Mouse (Mus musculus): ENCODE measurements around the gene Sesn1.

The Sesn1 gene

DNA sequence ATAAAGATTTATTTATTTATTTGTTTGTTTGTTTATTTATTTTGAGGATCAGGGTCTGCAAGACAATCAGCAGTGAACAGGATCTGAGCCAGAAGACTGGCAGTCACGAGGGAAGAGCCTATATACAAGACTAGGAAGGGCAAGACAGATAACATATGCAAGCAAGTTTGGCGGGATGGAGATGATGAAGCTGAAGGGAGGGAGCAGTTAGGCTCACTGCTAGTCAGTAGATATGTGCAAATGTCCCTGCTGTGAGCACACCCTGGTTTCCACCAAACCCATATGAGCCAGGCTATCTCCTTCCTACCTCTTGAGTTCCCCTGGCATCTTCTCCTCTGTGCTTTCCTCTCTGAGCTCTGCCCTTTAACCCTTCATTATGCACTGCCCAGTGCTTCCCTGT is 61.8 kb downstream of the Sesn1 start:
- DNase-seq = no peak

DNA sequence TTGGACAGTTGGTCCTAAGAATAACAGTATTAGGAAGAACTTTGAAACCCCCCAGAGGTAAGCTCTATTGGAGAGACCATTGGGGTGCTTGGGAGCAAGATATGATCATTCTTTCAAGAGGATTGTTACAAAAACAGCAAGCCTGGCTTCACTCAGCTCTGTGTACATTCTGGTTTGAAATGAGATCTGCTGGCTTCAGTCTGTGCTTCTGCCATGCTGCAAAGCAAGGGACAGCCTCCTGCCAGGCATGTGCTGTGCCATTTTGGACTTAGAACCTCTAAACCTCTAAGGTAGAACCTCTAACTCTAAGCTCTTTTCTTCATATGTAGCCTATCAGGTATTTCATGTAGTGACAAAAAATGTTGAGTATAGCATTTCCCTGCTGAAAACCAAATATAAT is 65.9 kb downstream of the Sesn1 start:
- no peak for DNase-seq

DNA sequence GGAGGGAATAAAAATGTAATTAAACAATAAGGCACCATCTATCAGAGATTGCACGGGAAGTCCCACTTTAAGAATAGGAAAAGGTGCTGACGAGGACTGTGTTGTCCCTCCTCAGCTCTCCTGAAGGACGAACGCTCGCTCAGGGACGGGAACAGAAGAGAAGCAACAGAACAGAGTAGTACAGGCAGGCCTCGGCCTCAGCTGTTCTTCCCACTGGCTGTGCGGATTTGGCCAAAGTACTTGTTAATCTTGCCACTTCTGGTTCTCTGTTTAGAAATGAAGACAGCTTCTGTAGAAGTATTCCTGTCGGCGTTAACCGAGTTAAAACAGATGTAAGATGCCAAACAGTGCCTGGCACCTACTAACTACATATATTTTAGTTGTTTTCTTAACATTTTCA is 68.6 kb downstream of the Sesn1 start:
- DNase-seq = no peak

DNA sequence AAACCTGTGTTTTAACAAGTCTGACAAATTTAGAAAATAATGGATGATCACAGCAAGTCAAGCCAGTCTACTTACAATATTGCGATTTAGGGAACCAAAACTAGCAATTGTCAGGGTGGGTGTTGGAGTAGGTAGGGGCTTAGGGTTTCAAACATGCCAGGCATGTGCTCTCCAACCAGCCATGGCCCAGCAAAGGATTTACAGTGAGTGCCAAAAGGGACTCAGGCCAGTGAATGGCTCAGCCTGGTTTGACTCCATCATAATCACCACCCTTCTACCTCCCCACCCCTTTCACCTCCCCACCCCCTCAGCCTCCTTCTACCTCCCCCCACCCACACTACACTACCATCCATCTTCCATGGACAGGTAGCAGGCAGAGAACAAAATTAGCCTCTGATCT is 69.9 kb downstream of the Sesn1 start:
- no peak for DNase-seq

DNA sequence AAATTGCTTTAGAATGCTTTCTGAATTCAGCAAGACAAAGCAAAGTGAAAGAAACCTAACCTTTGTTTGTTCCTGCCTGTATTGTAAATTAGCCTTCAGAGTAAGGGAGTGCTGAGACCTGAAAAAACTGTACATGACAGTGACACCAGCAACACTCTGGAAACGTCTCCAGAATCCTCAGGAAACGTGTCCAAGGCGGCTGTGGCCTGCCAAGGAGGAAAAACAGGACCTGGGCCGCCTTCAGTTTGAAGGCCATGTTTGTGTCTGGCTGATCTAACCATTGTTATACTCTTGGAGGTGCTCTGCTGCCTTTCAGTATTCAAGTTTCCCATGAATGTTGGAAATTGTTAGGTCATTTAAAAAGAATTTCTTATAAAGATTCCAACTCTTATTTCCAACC is 70.5 kb downstream of the Sesn1 start:
- no peak for DNase-seq

DNA sequence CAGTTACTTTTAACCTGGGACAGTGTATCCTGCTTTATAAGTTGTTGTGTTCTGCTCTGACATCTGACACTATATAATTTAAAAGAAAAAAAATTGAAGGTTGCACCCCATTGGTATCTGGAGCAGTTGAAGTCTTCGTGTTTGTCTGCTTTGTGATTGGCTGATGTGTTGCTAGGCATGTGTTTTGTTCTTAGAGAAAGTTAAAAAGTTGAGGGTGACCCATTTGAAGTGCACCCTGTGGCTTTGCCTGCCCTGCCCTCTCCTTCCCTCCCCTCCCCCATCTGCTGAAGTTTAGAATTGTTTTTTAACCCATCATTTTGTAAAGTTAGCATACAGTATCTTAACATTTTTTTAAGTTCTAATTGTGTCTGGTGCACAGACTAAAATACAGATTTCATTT is 71.0 kb downstream of the Sesn1 start:
- no peak for DNase-seq

DNA sequence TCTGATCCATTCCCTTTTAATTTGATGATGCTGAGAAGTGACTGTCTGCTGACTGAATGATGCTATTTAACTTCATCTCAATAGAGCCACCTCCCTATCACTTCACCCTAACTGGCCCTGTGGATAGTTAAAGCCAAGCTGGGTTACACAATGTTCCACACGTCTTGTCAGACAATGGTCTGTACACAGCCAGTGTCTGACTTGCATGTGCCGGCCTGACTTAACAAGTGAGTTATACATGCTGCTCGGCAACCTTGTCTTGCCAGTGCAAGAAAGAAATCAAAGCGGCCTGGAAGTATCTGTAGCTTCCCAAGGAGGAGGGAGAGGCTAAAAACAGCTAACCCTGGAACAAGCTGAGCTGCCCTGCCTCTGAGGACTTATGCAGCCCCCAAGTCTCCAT is 71.7 kb downstream of the Sesn1 start:
- no peak for DNase-seq

DNA sequence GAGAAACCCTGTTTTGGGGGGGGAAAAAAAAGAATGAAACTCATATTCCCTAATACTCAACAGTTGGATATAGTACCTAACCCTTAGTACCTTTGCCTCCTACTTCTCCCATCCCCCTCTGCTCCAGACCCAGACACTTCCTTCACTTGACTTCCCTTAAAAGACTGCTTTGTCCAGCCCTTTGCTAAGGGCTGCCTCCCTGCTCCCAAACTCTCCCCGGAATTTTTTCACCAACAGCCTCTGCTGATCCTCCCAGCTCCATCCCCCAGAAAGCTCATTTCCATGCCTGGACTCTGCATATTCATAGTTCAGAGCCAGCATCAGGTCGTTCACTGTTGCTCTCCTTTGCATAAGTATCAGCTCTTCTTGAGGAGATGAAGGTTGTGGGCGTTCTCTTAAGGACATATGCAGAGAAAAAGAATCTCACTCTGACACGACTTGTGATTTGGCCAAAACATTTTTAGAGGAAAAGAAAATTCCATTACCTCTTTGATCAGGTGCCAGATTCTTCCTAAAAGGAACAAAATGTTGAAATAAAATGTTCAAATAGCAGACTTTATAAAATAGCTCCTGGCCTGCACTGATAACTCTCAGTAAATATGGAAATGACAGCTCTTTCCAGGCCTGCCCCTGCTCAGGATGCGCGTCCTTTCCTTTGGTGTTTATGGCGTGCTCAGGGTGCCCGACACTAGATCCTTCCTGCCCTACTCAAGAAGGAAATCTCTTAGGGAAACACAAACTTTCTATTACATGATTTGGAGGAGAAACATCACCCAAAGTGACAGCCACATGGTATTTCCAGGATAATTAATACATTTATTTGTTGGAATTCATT is 74.2 kb downstream of the Sesn1 start:
- DNase-seq = no peak

DNA sequence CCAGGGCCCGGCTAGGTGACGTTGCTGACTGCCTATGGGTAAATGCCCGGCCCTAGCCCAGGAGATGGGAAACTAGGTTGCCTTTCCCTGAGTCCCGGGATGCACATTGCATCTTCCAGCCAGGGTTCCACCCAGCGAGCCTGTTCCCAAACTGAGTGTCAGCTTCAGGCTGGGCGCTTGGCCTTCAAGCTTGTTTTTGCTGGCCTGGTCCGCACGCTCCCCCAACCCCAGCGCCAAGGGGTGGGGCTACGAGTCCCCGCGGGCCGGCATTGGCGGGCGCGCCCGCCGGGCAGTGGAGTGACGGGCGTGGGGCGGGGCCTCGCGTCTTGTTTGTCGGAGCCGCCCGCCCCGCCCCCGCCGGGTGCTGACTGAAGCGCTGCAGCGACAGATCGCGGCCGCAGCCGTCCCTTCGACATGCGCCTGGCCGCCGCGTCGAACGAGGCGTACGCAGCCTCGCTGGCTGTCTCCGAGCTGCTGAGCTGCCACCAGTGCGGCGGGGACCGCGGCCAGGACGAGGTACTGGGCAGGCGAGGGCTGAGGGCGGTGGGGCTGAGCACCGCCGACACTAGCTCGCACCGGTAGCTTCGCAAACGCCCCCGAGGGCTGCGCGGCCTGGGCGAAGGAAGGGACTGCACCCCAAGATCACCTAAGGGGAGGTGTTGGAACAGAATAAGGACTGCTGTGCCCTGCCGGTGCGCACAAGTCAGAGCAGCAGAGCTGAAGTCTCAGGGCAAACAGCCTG is 77.5 kb downstream of the Sesn1 start:
- peak; percentile 100 for DNase-seq

DNA sequence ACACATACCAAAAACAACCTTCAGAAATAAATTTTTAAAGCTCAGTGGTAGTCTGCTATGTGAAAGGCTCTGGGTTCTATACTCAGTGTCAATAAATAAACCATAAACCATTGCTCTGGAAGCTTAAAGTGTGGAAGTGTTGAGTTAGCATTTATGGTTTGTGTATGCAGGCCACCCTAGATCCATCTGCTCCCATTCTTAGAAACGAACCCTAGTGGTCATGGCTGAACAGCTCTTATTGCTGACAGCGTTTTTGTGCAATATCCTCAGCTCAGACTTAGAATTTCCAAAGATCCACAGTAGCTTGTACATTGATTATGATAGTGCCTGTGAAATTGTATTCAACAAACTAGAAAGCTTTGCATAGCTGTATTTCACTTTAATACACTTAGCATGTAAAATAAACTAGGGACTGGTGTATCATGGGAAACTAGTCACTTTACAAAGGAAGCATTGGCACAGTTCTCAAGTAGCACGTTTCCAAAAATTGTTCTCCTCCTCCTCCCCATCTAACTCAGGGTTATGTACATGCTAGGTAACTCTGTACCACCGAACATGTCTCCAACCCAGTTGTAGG is 78.7 kb downstream of the Sesn1 start:
- DNase-seq = peak; percentile 34

DNA sequence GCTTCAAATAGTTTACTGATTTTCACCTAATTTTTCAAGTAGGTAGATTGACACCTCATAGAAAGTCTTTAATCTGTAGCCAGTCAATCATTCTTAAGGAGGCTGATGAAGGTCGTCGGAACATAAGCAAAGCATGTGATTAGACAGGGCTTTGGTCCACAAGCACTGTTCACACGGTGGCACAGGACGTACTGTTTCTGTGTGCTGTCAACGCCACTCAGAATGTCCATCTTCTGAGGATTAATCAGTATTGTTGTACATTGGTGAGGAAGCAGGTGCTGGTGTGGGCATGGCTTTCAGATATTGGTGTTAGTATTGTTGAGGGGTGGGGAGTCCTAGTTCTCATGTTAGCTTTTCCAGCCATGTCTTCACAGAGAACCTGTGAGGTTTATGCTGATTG is 79.8 kb downstream of the Sesn1 start:
- DNase-seq = no peak

DNA sequence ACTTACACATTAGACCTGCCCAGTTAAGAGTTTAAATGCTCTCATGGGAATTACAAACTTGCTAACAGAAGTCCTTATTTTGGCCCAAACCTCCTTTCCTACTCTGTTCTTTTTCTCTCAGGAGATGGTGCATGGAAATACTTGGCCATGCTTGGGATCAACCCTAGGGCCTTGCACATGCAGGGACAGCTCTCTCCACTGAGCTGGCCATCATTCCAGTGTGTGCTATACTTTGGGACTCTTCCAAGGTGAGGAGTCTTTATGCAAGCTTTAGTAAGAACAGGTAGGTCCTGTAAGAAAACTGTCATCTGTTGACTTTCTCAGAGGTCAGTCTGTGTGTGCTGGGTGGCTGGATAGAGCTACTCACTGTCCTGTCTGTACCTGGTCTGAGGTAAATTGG is 80.8 kb downstream of the Sesn1 start:
- DNase-seq = no peak

DNA sequence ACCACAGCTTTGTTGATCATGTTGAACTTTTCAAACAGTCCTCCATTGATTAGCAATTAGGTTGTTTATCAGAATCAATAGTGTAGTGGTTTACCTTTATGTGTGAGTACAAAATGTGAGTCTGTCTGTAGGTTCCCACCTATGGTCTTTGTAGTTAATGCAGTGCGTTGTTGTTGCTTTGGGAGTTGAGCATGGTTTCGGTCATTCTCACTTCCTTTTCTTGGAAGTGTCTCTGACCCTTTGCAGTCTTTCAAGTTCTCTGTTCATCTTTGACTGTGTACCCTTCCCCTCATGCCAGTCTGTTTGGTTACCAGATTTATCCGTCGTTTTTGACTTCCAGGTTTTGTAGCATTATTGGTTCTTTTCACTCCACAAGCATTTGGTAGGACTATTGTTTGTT is 81.6 kb downstream of the Sesn1 start:
- no peak for DNase-seq

DNA sequence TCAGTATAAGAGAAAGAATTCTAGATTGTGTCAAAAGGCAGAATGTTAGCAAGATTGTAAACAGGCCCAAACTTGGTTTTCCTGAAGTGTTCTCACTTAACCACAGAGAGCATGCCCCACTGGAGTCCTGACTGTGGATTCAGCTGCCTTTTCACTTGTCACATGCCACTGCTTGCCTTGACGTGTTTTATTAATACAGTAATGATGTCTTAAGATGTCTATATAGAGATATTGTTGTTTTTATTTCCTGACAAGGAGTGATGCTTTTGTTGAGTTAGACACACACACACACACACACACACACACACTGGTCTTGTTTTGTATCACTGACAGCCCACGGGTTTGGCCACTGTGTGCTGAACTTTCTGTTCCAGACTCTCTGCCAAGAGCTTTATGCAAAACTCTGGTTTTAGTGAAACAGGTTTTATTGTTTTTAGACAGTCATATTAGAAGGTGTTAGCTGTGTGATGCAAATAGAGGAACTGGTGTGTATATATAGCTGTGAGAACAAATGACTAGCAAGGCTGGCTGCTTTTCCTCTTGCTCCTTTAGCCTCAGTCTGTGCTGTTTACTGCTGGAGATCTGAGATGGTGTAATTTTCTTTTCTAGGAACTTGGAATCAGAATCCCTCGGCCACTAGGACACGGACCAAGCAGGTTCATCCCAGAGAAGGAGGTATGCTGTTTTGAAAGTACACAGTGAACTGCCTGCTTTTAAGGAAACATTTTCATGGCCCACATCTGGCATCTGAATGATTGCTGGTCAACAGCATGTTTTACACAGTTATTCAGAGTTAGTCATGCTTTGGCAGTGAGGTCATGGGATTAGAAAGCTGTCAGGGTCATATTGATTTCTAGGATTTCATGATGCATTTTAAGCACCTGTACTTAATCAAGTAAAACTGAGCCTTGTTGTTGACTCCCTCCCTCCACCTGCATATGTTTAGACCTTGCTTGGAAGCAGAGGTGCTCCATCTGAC is 84.0 kb downstream of the Sesn1 start:
- DNase-seq = no peak

DNA sequence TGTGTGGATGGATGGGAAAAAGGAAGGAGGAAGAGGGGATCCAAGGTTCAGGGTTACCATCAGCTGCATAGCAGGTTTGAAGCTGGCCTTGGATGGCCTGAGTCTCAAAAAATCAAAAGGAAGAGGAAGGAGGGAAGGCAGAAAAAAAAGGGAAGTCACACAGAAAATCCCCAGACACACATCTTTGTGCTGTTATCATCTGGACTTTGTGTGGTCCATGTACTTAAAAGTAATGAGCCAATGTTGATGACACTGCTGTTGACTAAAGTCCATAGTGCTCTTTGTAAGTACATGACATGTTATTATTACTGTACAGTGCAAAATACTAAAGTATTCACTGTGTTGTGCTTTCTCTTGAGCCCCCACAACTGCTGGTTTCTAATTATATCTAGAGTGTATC is 86.7 kb downstream of the Sesn1 start:
- no peak for DNase-seq

DNA sequence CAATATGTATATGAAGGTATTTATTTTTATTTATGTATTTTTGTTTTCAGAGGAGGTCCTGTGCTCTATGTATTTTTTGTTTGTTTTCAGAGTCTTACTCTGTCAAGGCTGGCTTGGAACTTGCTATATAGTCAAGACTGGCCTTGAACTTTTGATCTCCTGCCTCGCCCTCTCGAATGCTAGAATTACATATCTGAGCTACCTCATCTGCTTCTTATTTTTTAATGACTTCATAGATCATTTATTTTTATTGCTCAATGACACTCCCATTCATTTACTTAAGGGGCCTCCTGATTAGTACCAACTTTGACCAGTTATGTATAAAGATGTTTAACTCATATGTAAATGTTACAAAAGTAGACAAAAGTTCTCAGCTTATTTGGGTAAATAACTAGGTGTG is 87.1 kb downstream of the Sesn1 start:
- no peak for DNase-seq

DNA sequence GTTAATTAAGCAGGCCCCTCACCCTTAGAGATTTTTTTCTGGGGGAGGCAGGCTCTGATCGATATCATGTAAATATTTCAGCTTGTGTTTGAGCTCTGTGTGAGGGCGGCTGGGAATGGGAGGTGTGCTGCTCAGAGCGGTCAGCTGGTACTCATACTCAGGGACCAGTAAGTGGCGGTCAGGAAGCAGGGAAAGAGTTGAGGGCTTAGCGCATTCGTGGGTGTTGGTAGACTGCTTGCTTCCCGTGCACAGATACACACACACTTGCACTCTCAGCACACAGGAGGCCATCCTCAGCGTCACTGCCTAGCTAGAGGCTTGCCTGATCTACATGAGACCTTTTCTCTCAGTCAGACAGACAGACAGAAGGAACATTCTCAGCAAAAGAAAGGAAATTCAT is 91.7 kb downstream of the Sesn1 start:
- DNase-seq = no peak

DNA sequence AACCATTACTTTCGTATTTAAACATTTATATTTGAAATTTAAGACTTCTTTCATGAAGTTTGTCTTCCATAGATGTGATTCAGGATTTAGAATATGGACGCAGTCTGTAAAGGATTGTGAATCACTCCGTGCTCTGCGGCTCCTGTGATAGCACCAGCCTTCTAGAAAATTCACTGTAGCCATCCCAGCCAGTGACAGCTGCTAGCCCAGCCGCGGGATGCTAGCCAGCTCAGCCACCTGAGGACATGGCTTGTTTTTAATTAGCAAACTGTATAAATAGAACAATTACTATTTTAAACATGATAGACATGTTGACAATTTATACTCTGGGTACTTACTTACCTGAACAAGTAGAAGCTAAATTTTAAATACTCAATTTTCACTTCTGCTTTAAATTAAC is 92.1 kb downstream of the Sesn1 start:
- no peak for DNase-seq

DNA sequence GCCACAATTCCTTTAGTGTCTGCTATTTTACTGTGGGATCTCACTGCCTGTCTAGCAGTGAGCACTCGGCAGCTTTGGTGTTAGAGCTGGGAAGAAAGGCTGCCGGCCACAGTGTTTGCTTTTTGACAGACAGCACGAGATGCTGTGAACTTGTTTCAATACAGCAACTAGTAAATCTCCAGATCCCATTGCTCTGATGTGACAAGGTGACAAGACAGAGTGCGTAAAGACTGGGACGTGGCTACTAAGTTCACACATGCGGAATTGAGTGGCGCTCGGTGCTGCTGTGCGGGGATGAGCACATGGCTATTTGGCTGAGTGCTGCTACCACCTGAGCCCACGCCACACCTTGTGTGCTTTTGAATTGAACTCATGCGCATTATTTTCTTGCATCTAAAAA is 97.7 kb downstream of the Sesn1 start:
- no peak for DNase-seq

DNA sequence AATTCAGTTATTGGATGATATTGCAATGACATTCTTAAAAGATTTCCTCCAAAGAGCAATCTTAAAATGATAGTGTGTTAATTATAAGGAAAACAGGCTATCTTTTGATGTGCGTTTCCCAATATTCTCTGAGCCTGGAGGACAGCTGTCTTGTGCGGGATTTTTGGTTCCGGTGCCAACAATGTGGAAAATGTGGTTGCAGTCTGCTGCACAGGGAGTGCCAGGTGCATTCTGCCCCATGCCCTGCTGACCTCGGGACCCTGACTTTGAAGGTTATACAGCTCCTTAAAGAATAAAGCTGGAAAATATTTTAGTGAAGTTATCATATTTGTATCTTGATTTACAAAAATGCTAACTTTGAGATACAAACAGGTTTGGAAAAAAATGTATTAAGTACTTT is 98.2 kb downstream of the Sesn1 start:
- DNase-seq = no peak

DNA sequence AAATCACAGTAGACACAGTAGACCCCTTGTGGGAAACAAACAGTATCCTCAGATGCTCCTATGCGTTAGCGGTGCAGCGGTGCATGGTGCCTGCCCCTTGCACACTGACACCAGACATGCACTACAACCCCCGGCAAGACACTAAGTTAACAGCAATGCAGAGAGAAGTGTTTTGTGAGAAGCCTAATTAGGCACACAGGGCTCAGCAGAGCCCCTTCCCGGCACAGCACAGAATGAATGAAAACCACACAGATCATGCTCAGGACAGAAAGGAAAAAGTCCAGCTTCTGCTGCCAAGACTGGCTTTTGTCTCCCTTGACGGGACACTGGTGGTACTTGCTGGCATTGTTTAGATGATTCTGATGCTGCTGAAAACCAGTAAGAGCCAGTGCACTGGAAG is 99.2 kb downstream of the Sesn1 start:
- no peak for DNase-seq

DNA sequence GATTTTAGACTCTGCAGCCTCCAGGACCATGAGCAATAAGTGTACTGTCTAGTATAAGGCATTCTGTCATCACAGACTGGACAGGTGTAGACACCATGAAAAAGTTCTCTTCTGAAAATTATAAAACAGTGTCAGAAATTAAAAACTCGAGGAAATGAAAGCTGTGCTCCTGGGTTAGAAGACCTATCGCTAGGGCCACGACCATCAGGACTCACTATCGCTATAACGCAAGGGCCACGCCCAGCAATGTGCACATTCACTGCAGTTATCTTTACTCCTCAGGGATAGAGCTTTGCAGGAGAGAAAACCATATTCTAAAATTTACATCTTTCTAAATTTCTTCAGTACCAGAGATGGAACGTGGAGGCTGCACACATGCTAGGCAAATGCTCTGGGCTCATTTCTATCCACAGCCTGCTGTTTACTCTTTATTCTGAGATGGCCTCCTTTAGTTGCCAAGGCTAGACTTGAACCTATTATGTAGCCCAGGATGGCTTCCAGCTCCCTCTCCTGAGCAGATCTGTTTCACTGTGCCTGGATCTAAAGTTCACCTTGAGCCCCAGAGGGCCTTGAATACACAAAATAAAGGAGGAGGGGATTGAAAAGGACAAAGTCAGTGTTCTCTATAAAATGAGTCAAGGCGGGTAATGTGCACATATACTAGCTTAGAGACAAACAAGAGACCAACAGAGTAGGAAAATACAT is 102.7 kb downstream of the Sesn1 start:
- DNase-seq = peak; percentile 91
